Mouse (Mus musculus) liver, embryonic 13.5 days (tissue): Measurements from ENCODE around the gene Togaram2. TPM values are rescaled to one million over a fixed set of nuclear protein-coding genes. Genes with fewer than 3 reads are reported as not detected.

Experiments
- ATAC-seq: fragments of 200-750 bp; cut with Nextera tagmentation; 2 replicates; pipeline ENCODE4 v1.8.0; 2017; ENCODE audit warnings: low read depth, mild to moderate bottlenecking, moderate number of reproducible peaks, moderate library complexity
- DNase-seq: peaks from one replicate; pipeline ENCODE4 v3.0.0; 2022
- H3K27ac ChIP-seq: fragments of 300-500 bp; sonication (generic); 2 replicates; pipeline ENCODE4 v1.5.1; 2015; ENCODE audit warnings: moderate library complexity, mild to moderate bottlenecking, inconsistent platforms
- H3K27me3 ChIP-seq: fragments of 300-500 bp; sonication (generic); 2 replicates; pipeline ENCODE4 v1.6.1; 2015; ENCODE audit warnings: mild to moderate bottlenecking, inconsistent platforms
- H3K36me3 ChIP-seq: fragments of 300-500 bp; sonication (generic); 2 replicates; pipeline ENCODE4 v1.6.1; 2015; ENCODE audit warnings: mild to moderate bottlenecking, inconsistent platforms
- H3K4me1 ChIP-seq: fragments of 300-500 bp; sonication (generic); replicated peaks from 2 replicates; pipeline ENCODE4 v1.6.1; 2015; ENCODE audit warnings: inconsistent platforms
- H3K4me2 ChIP-seq: fragments of 300-500 bp; sonication (generic); 2 replicates; pipeline ENCODE4 v1.6.1; 2015; ENCODE audit warnings: inconsistent platforms, mild to moderate bottlenecking, moderate library complexity
- H3K4me3 ChIP-seq: fragments of 300-500 bp; sonication (generic); replicated peaks from 2 replicates; pipeline ENCODE4 v1.5.1; 2015; ENCODE audit warnings: mild to moderate bottlenecking, inconsistent platforms
- H3K9ac ChIP-seq: fragments of 300-500 bp; sonication (generic); 2 replicates; pipeline ENCODE4 v1.6.1; 2015; ENCODE audit warnings: mild to moderate bottlenecking, inconsistent platforms
- H3K9me3 ChIP-seq: fragments of 300-500 bp; sonication (generic); replicated peaks from 2 replicates; pipeline ENCODE4 v1.6.1; 2016; ENCODE audit warnings: inconsistent platforms
- WGBS: fragments of 180-500 bp; shearing (Covaris S2); methylation state at CpG from one replicate; pipeline ENCODE4 v1.1.7; 2015; ENCODE audit not compliant: insufficient replicate concordance; 5-methylcytosine and 5-hydroxymethylcytosine counted together
- polyA plus RNA-seq: library from polyadenylated mRNA; unstranded; fragments of >200 nt; fragmentation: Nextera tagmentation; extraction: Ambion mirVana; gene quantifications from 2 replicates; pipeline ENCODE4 v1.2.1, GENCODE M21; 2015

Gene Togaram2
- polyA plus RNA-seq, 1 experiment from 2014 or later = not detected

DNA sequence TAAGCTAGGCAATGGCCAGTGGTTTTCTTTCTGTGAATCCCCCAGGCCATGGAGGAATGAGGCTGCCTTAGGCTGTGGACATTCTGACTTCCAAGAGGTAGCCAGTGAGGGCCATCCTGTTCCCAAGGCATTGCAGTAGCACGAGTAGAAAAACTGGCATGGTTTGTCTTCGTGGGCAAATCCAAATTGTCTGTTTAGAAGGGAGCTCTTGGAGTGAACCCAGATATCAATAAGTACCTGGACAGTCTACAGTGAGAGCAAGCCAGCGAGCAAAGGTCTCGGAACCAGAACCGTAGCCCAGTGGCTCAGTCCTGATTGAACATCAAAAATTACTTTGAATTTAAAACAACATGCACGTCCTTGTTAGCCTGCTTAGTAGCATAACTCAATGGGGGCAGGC lies 10.2 kb downstream of the Togaram2 start:
- H3K4me2 ChIP-seq = no peak overlapping the region
- 63% methylated on average over 6 of the region's 6 CpGs for WGBS
- ATAC-seq (no peak), DNase-seq (no peak)
- no peaks in the 10 kb centered on the region for H3K9me3 ChIP-seq
- 0 out of 2 replicates have a peak, but pooled peaks cover 2% of the 10 kb centered on the region for H3K4me1 ChIP-seq
- H3K27ac ChIP-seq = no peak overlapping the region
- no peak overlapping the region for H3K9ac ChIP-seq
- H3K27me3 ChIP-seq = no peaks in the 10 kb centered on the region
- no peaks in the 10 kb centered on the region for H3K36me3 ChIP-seq
- H3K4me3 ChIP-seq = no peak overlapping the region

DNA sequence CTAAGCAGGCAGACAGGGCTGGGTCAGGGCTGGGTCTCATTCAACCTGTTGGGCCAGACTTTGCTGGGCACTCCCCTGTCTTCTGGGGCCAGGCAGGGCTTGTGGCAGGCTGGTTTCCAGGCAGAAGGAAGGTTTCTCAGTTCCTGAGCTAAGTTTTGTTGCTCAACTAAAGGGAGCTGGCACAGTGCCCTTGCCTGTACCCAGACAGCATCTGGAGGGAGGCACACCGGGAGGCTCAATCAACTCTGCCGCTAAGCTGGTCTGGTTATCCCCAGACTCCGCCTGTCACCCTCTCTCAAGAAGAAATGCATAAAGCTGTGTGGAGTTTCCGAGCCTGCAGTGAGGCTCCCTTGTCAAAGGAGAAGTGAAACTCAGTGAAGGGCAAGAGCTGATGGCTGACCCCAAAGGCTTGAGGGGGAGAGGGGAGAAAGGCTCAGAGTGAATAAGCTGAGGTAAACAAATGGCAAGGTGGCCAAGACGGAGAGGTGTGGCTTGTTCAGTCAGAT lies 11.1 kb downstream of the Togaram2 start:
- H3K9ac ChIP-seq = no peak overlapping the region
- H3K27ac ChIP-seq = no peak overlapping the region
- no peaks in the 10 kb centered on the region for H3K9me3 ChIP-seq
- no peaks in the 10 kb centered on the region for H3K27me3 ChIP-seq
- ATAC-seq (no peak), DNase-seq (no peak)
- H3K4me3 ChIP-seq = no peak overlapping the region
- H3K4me2 ChIP-seq = no peak overlapping the region
- H3K36me3 ChIP-seq = no peaks in the 10 kb centered on the region
- H3K4me1 ChIP-seq = 0 out of 2 replicates have a peak, but pooled peaks cover 2% of the 10 kb centered on the region
- WGBS = 38% methylated on average over 5 of the region's 5 CpGs

DNA sequence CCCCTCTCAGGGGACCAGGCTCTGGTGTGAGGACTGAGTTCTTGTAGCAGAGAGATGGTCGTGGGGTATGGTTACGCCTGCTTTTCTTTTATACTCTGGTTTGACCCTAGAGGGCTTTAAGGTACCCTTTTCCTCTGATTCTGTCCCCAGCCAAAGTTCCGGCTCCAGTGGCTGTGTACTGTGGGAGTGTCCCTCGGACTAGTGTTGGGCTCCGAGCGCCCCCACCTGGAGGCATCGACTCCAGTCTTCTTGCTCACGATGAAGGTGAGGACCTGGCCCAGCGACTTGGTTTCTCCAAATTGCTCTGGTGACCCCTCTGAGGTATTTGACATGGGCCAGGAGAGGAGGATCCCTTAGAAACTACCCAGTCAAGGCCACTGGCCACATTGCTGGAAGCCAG lies 14.4 kb downstream of the Togaram2 start:
- H3K9me3 ChIP-seq = no peaks in the 10 kb centered on the region
- WGBS = 59% methylated on average over 9 of the region's 9 CpGs
- no peaks in the 10 kb centered on the region for H3K27me3 ChIP-seq
- H3K36me3 ChIP-seq = no peaks in the 10 kb centered on the region
- no peak overlapping the region for H3K9ac ChIP-seq
- H3K4me2 ChIP-seq = no peak overlapping the region
- DNase-seq = no peak
- H3K27ac ChIP-seq = no peak overlapping the region
- 0 out of 2 replicates have a peak, but pooled peaks cover 2% of the 10 kb centered on the region for H3K4me1 ChIP-seq
- no peak for ATAC-seq
- no peak overlapping the region for H3K4me3 ChIP-seq

DNA sequence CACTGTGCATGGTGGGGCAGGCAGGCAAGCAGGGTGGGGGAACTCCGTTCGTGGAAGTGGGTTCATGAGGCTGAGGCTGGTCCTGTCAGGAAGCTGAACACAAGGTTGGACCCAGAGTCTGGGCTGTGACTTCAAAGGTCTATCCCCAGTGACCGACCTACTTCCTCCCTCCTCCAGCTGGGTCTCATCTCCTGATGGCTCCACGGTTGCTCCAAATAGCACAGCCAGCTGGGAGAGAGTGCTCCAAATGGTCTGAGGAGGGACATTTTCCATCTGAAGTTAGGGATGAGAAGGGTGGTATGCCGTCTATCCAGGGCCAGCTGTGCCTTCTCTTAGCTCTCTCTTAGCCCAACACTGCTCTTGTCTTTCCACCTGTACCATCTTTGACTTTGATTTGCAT lies 16.8 kb downstream of the Togaram2 start:
- no peak for ATAC-seq

DNA sequence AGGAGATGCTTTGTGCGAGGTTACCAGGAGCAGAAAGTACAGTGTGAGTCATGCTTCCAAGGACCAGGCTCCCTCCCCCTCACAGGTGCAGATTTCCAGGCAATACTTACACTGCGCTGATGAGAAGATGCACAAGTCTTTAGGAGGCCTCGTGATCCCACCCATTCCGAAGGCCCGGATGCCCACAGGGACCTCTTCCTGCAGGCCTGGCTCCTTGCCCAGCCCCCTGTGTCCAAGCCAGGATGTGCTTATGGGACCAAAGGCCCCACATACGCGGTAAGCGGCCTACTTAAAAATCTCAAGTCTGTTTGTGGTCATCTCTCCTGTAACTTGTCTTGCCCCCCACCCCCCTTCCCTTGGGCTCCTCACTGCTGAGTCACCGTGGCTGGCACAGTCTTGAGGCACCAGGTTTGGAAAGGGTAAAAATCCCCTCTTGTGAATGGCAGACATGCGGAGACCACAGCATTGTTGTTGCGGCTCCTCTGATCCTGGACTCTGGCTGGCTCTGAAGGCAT lies 18.4 kb downstream of the Togaram2 start:
- Histone ChIP-seq H3K9ac (no peak overlapping the region), H3K4me1 (no peaks in the 10 kb centered on the region), H3K27ac (no peak overlapping the region), H3K4me2 (no peak overlapping the region), H3K27me3 (no peaks in the 10 kb centered on the region), H3K4me3 (no peak overlapping the region), H3K9me3 (no peaks in the 10 kb centered on the region), H3K36me3 (no peaks in the 10 kb centered on the region)
- 67% methylated on average over 11 of the region's 11 CpGs for WGBS
- DNase-seq = no peak
- no peak for ATAC-seq

More for the DNA sequence above, 16.8 kb downstream of the Togaram2 start:
- 51% methylated on average over 5 of the region's 5 CpGs for WGBS
- H3K9me3 ChIP-seq = no peaks in the 10 kb centered on the region
- no peak overlapping the region for H3K9ac ChIP-seq
- H3K4me3 ChIP-seq = no peak overlapping the region
- no peaks in the 10 kb centered on the region for H3K36me3 ChIP-seq
- H3K4me1 ChIP-seq = no peaks in the 10 kb centered on the region
- no peak for DNase-seq
- no peak overlapping the region for H3K4me2 ChIP-seq
- H3K27ac ChIP-seq = no peak overlapping the region
- no peaks in the 10 kb centered on the region for H3K27me3 ChIP-seq

GRCm38 (mm10) chr17:71693313-71693712 lies 20.3 kb downstream of the Togaram2 start:
- 46% methylated on average over 5 of the region's 5 CpGs for WGBS
- H3K4me1 ChIP-seq = no peaks in the 10 kb centered on the region
- no peak overlapping the region for H3K4me3 ChIP-seq
- no peak for ATAC-seq
- no peaks in the 10 kb centered on the region for H3K36me3 ChIP-seq
- H3K9ac ChIP-seq = no peak overlapping the region
- H3K9me3 ChIP-seq = no peaks in the 10 kb centered on the region
- H3K4me2 ChIP-seq = no peak overlapping the region
- no peak for DNase-seq
- H3K27me3 ChIP-seq = no peaks in the 10 kb centered on the region
- H3K27ac ChIP-seq = no peak overlapping the region

DNA sequence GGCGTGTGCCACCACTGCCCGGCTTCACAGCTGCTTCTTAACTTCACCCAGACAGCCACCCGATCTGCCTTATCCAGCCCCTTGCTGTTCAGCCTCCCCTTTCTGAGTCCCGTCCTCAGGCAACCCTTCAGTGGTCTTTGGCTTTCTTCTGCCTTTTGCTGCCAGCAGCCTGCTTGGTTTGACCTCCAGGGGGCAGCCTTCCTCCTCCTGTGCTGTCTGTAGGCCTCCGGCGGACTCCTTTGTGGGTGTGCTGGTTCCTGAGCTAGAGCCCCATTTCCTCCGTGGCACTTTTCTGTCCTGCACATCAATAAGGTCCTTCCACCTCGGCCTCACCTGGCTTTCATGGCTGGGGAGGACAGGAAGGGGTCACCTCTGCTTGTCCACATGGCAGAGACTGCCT lies 20.7 kb downstream of the Togaram2 start:
- no peaks in the 10 kb centered on the region for H3K4me1 ChIP-seq
- no peaks in the 10 kb centered on the region for H3K36me3 ChIP-seq
- no peaks in the 10 kb centered on the region for H3K9me3 ChIP-seq
- H3K4me2 ChIP-seq = no peak overlapping the region
- no peak overlapping the region for H3K27ac ChIP-seq
- no peak for ATAC-seq
- DNase-seq = no peak
- H3K27me3 ChIP-seq = no peaks in the 10 kb centered on the region
- WGBS = 42% methylated on average over 8 of the region's 8 CpGs
- H3K4me3 ChIP-seq = no peak overlapping the region
- no peak overlapping the region for H3K9ac ChIP-seq

- Histone ChIP-seq H3K4me3 (no peak overlapping the region), H3K4me2 (no peak overlapping the region), H3K27me3 (no peaks in the 10 kb centered on the region), H3K4me1 (no peaks in the 10 kb centered on the region), H3K9ac (no peak overlapping the region), H3K27ac (no peak overlapping the region), H3K36me3 (no peaks in the 10 kb centered on the region), H3K9me3 (no peaks in the 10 kb centered on the region)
- 67% methylated on average over 8 of the region's 8 CpGs for WGBS
- no peak for DNase-seq
- ATAC-seq = no peak
These were observed 22.1 kb downstream of the Togaram2 start for GRCm38 (mm10) chr17:71695151-71695550.

DNA sequence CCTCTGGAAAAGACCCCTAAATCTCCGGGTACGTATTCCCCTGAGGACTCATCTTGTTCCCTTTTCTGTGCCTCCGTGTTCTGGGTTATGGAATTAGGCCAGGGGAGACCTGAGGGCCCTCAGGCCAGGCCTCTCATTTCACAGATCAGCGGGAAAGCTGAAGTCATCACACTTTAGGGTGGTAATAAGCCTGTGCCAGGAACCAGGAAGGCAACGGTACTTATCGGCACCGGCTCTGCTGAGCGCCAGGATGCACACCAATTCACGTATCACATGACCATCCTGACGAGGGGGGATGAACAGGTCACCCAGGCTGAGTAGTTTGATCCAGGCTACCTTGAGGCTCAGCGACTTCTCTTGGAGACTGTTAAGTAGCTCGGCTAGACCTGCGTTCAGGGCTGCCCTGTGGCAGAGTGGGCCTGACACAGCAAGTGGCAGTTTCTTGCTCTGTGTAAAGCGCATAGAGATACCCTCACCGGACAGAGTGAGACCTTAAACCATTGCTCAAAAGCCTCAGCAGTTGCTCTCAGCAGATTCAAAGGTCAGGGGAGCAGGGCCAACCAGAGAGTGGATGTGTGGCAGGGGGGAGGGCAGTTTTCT lies 22.8 kb downstream of the Togaram2 start:
- Histone ChIP-seq H3K4me2 (no peak overlapping the region), H3K4me1 (no peaks in the 10 kb centered on the region), H3K9ac (no peak overlapping the region), H3K36me3 (no peaks in the 10 kb centered on the region), H3K27ac (no peak overlapping the region), H3K9me3 (no peaks in the 10 kb centered on the region), H3K27me3 (no peaks in the 10 kb centered on the region), H3K4me3 (no peak overlapping the region)
- no peak for DNase-seq
- 66% methylated on average over 15 of the region's 15 CpGs for WGBS
- ATAC-seq = no peak

GRCm38 (mm10) chr17:71696396-71696795 lies 23.3 kb downstream of the Togaram2 start:
- H3K27ac ChIP-seq = no peak overlapping the region
- 69% methylated on average over 5 of the region's 5 CpGs for WGBS
- ATAC-seq = no peak
- no peaks in the 10 kb centered on the region for H3K4me1 ChIP-seq
- no peak overlapping the region for H3K9ac ChIP-seq
- H3K36me3 ChIP-seq = no peaks in the 10 kb centered on the region
- DNase-seq = no peak
- H3K4me3 ChIP-seq = no peak overlapping the region
- no peaks in the 10 kb centered on the region for H3K9me3 ChIP-seq
- H3K4me2 ChIP-seq = no peak overlapping the region
- no peaks in the 10 kb centered on the region for H3K27me3 ChIP-seq

GRCm38 (mm10) chr17:71697896-71698618 lies 25.0 kb downstream of the Togaram2 start:
- H3K27ac ChIP-seq = no peak overlapping the region
- H3K9ac ChIP-seq = no peak overlapping the region
- no peaks in the 10 kb centered on the region for H3K27me3 ChIP-seq
- H3K9me3 ChIP-seq = no peaks in the 10 kb centered on the region
- H3K36me3 ChIP-seq = no peaks in the 10 kb centered on the region
- WGBS = 60% methylated on average over 11 of the region's 11 CpGs
- DNase-seq (no peak), ATAC-seq (no peak)
- no peaks in the 10 kb centered on the region for H3K4me1 ChIP-seq
- no peak overlapping the region for H3K4me2 ChIP-seq
- no peak overlapping the region for H3K4me3 ChIP-seq

DNA sequence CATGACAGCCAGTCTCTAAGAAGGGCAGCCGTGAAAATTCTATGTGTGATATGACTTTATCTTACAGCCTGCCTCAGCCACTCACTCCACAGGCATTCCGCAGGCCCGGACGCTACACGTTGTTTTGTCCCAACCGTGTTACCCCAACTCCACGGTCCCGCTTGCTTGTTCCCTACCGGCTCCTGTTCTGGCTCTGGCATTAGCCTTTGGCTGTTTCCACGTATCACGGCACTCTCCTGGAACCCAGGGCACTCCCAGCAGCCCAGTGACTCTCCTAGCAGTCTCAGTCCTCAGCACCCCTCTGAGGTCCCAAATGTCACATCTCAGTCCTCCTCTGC lies 25.5 kb downstream of the Togaram2 start:
- Histone ChIP-seq H3K4me2 (no peak overlapping the region), H3K27ac (no peak overlapping the region), H3K4me1 (no peaks in the 10 kb centered on the region), H3K9ac (no peak overlapping the region), H3K9me3 (no peaks in the 10 kb centered on the region), H3K36me3 (no peaks in the 10 kb centered on the region), H3K27me3 (no peaks in the 10 kb centered on the region), H3K4me3 (no peak overlapping the region)
- ATAC-seq (no peak), DNase-seq (no peak)
- 78% methylated on average over 11 of the region's 11 CpGs for WGBS
